Comparison of ENCODE assay signal across 8 mouse cellular contexts in genomic region chr10:91123828-91124822, GRCm38 (mm10). TPM values are rescaled to one million over a fixed set of nuclear protein-coding genes. Genes with fewer than 3 reads are reported as not detected.
DNase-seq lines count a peak whose midpoint lies in the region; ATAC-seq lines count a peak whose summit lies in the region.

Gene Slc25a3, minus strand, starts transcription at chr10:91124059.

- H3K9me3 ChIP-seq in hindbrain, embryonic 11.5 days (ENCODE audit: control insufficient read depth, low read length): no peaks in the 10 kb centered on the region

- no peaks in the 10 kb centered on the region for H3K27me3 ChIP-seq in hindbrain, embryonic 11.5 days (ENCODE audit: control insufficient read depth, insufficient read depth, low read length)

- H3K4me1 ChIP-seq in hindbrain, embryonic 11.5 days (replicated peaks; ENCODE audit: control insufficient read depth, insufficient read depth, low read length): no peaks in the 10 kb centered on the region

- WGBS in hindbrain, embryonic 11.5 days: 15% methylated on average over 55 of the region's 59 CpGs

- H3K36me3 ChIP-seq in hindbrain, embryonic 11.5 days (ENCODE audit: control insufficient read depth, insufficient read depth, low read length): peaks cover 8% of the 10 kb centered on the region; the same call in 1 of the 2 replicates

- peak; percentile 99 for DNase-seq in Muller cell, postnatal 12 days (ENCODE audit: inconsistent ontology term)
- DNase-seq in cerebellum, adult 9-11 months: peak; percentile 99
- DNase-seq in frontal cortex, adult 2 months (ENCODE audit: extremely low spot score in 1 of 2, low spot score in 1 of 2): peak; percentile 97 to 98
- DNase-seq in hindbrain, embryonic 11.5 days (ENCODE audit: low spot score): peak; percentile 100
- DNase-seq in layer of hippocampus, postnatal 10 days (ENCODE audit: low spot score in 2 of 2): peak; percentile 98
- peak; percentile 99 for DNase-seq in lung, postnatal 10 days
- DNase-seq in ovary, postnatal 36 days (ENCODE audit: low spot score): peak; percentile 97
- peak; percentile 98 for DNase-seq in thymus, postnatal 25 days

- peak within 1 kb of the TSS; percentile 89 for H3K9ac ChIP-seq in hindbrain, embryonic 11.5 days (ENCODE audit: low read depth, low read length)

- H3K4me2 ChIP-seq in hindbrain, embryonic 11.5 days (replicated peaks; ENCODE audit: low read depth, low read length): peak within 1 kb of the TSS; percentile 91

- ATAC-seq in hindbrain, embryonic 11.5 days (ENCODE audit: low FRiP score): peak; percentile 99

- H3K4me3 ChIP-seq in hindbrain, embryonic 11.5 days (ENCODE audit: low read depth, low read length): peak within 1 kb of the TSS; percentile 63

- H3K27ac ChIP-seq in hindbrain, embryonic 11.5 days (ENCODE audit: low read depth, low read length): peak within 1 kb of the TSS; percentile 84

RNA-seq across cellular contexts. Expression of gene Slc25a3, which starts in this region (rescaled TPM):
- 659 and 706 TPM in 2 replicates for polyA plus RNA-seq in frontal cortex, adult 2 months (2012; rRNA removed)
- polyA plus RNA-seq in hindbrain, embryonic 11.5 days (2014; fragmentation: Nextera tagmentation; extraction: Ambion mirVana): 426 and 455 TPM in 2 replicates
- 100 to 1,000 TPM; 544 to 545 TPM for total RNA-seq in layer of hippocampus, postnatal 10 days (2021)

Comparison
In these comparisons a context has a peak if more than half of its experiments do, and no peak if none do; other contexts are left out.
1. Peak in every context shown above with its lines: DNase-seq, ATAC-seq, H3K4me3 ChIP-seq and H3K27ac ChIP-seq.